Mouse (Mus musculus) CD4-positive naive resting alpha-beta T cell, adult 76 days (primary cell): Measurements from ENCODE around the gene Tacr2. TPM values are rescaled to one million over a fixed set of nuclear protein-coding genes. Genes with fewer than 3 reads are reported as not detected.

Experiments used
- total RNA-seq: library from RNA; stranded (reverse); gene quantifications from one replicate; pipeline ENCODE4 v1.2.4, GENCODE M21; 2023

Gene Tacr2
- total RNA-seq = not detected

GRCm38 (mm10) chr10:62252000-62252488 is at the start of gene Tacr2:
Gene Tacr2 (plus strand): TSS chr10:62252438.

DNA sequence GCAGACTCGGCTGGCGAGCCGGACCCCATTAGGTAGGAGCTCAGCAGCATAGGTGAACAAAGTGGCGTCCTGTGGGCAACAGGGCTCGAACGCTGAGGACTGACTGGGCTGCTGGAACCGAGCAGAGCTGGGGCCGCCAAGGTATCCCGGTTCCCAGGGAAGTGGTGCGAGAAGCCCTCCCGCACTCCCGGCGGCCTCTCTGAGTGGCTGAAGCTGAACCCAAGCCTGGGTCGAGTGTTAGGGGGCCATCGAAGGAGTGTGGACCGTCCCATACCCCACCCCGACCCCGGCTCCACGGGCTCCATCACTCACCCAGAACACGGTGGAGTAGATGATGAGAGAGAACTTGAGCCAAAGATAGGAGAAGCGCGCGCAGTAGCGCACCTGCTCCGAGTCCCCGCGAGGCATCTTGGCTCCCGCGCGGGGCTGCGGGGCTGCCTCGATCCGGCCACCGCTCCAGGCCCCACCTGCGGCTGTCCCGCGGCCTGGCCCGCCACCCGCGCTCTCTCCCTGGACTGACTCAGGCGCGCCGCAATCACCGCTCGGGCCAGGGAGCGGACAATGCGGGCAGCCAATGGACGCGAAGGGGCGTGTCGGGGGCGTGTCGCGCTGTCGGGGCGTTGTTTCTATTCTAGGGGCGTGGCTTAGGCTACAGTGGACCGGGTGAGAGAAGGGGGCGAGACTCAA is 21.4 kb upstream of the Tacr2 start, which contains the start of gene Tspan15:
Tspan15 (minus strand) TSS at position 544 of the 687 bp plus-strand sequence.

Other genes starting within 250 kb of the Tacr2 start
- gene Neurog3, start 119.3 kb upstream of the Tacr2 start, total RNA-seq = not detected
- gene Fam241b, start 108.5 kb upstream of the Tacr2 start, total RNA-seq = 1.6 TPM
- gene Tspan15, start 21.2 kb upstream of the Tacr2 start, total RNA-seq = 0.59 TPM
- gene Hk1, start 127.5 kb downstream of the Tacr2 start, total RNA-seq = 64.6 TPM
- gene Hkdc1, start 170.1 kb downstream of the Tacr2 start, total RNA-seq = not detected
- gene 4930507D05Rik, start 197.1 kb downstream of the Tacr2 start, total RNA-seq = 0.29 TPM
- 26.7 TPM for gene Supv3l1, start 197.3 kb downstream of the Tacr2 start, total RNA-seq
- 26.4 TPM for gene Vps26a, start 234.4 kb downstream of the Tacr2 start, total RNA-seq